Mouse (Mus musculus) forebrain, postnatal 0 days (tissue): ENCODE results near the gene Zfp950. TPM values are rescaled to one million over a fixed set of nuclear protein-coding genes. Genes with fewer than 3 reads are reported as not detected.

Experiments
- ATAC-seq: fragments of 200-750 bp; cut with Nextera tagmentation; 2 replicates; pipeline ENCODE4 v1.8.0; 2017; ENCODE audit warnings: mild to moderate bottlenecking, moderate library complexity
- DNase-seq: peaks from one replicate; pipeline ENCODE4 v3.0.0-alpha.2; 2015
- H3K27ac ChIP-seq: fragments of 300-500 bp; sonication (generic); 2 replicates; pipeline ENCODE4 v1.5.1; 2014; ENCODE audit warnings: low read depth, mild to moderate bottlenecking, antibody characterized with exemption, low read length, moderate library complexity, mixed read lengths
- H3K27me3 ChIP-seq: fragments of 300-500 bp; sonication (generic); 2 replicates; pipeline ENCODE4 v1.6.1; 2014; ENCODE audit warnings: mild to moderate bottlenecking, low read length, mixed read lengths; ENCODE audit not compliant: insufficient read depth
- H3K36me3 ChIP-seq: fragments of 300-500 bp; sonication (generic); 2 replicates; pipeline ENCODE4 v1.6.1; 2014; ENCODE audit warnings: mild to moderate bottlenecking, moderate library complexity; ENCODE audit not compliant: insufficient read depth
- H3K4me1 ChIP-seq: fragments of 300-500 bp; sonication (generic); 2 replicates; pipeline ENCODE4 v1.6.1; 2014; ENCODE audit warnings: antibody characterized with exemption; ENCODE audit not compliant: insufficient read depth
- H3K4me2 ChIP-seq: fragments of 300-500 bp; sonication (generic); 2 replicates; pipeline ENCODE4 v1.6.1; 2014; ENCODE audit warnings: low read depth, mild to moderate bottlenecking, moderate library complexity
- H3K4me3 ChIP-seq: fragments of 300-500 bp; sonication (generic); 2 replicates; pipeline ENCODE4 v1.5.1; 2014; ENCODE audit warnings: low read depth, low read length, mixed read lengths
- H3K9ac ChIP-seq: fragments of 300-500 bp; sonication (generic); 2 replicates; pipeline ENCODE4 v1.6.1; 2014; ENCODE audit warnings: mild to moderate bottlenecking
- H3K9me3 ChIP-seq: fragments of 300-500 bp; sonication (generic); 2 replicates; pipeline ENCODE4 v1.6.1; 2016; ENCODE audit warnings: low read length
- CTCF ChIP-seq: sonication (generic); IDR thresholded peaks from 2 replicates; pipeline ENCODE4 v1.5.1; 2016; ENCODE audit warnings: antibody characterized with exemption, control low read depth, low read depth
- WGBS: fragments of 180-500 bp; shearing (Covaris S2); extraction: QIAGEN DNeasy Blood & Tissue Kit; methylation state at CpG from one replicate; pipeline ENCODE4 v1.1.7; 2014; 5-methylcytosine and 5-hydroxymethylcytosine counted together
- polyA plus RNA-seq: library from polyadenylated mRNA; unstranded; fragments of >200 nt; fragmentation: Nextera tagmentation; extraction: Ambion mirVana; gene quantifications from 2 replicates; pipeline ENCODE4 v1.2.1, GENCODE M21; 2015
- total RNA-seq: library from RNA; depleted of rRNA; stranded (reverse); fragments of >200 nt; gene quantifications from 2 replicates; pipeline ENCODE4 v1.2.3, GENCODE M21; 2014; rRNA removed

Gene Zfp950
- total and polyA plus RNA-seq, 2 experiments from 2014 or later: 18.9 to 41.9 TPM

GRCm38 (mm10) chr19:61039151-61039550 is 101.5 kb downstream of the Zfp950 start:
- Histone ChIP-seq H3K9ac (no peak overlapping the region), H3K36me3 (no peaks in the 10 kb centered on the region), H3K27ac (no peak overlapping the region), H3K4me3 (no peak overlapping the region), H3K27me3 (no peaks in the 10 kb centered on the region), H3K9me3 (no peaks in the 10 kb centered on the region), H3K4me2 (no peak overlapping the region), H3K4me1 (no peaks in the 10 kb centered on the region)
- TF ChIP-seq CTCF: no peak
- DNase-seq: no peak
- no peak for ATAC-seq

- Histone ChIP-seq H3K4me1 (no peaks in the 10 kb centered on the region), H3K4me3 (no peak overlapping the region), H3K9ac (no peak overlapping the region), H3K27me3 (no peaks in the 10 kb centered on the region), H3K36me3 (no peaks in the 10 kb centered on the region), H3K9me3 (no peaks in the 10 kb centered on the region), H3K4me2 (no peak overlapping the region), H3K27ac (no peak overlapping the region)
- TF ChIP-seq CTCF: no peak
- WGBS: 88% methylated on average over 2 of the region's 2 CpGs
- DNase-seq: no peak
- ATAC-seq: no peak
These were observed 109.1 kb downstream of the Zfp950 start for GRCm38 (mm10) chr19:61031570-61031969.

GRCm38 (mm10) chr19:61021939-61022566 is 118.6 kb downstream of the Zfp950 start:
- no peaks in the 10 kb centered on the region for H3K36me3 ChIP-seq
- DNase-seq: no peak
- no peak for ATAC-seq
- no peak overlapping the region for H3K4me3 ChIP-seq
- H3K27me3 ChIP-seq: no peaks in the 10 kb centered on the region
- H3K9me3 ChIP-seq: no peaks in the 10 kb centered on the region
- 94% methylated on average over 3 of the region's 3 CpGs for WGBS
- TF ChIP-seq CTCF: no peak
- no peak overlapping the region for H3K4me2 ChIP-seq
- no peak overlapping the region for H3K9ac ChIP-seq
- H3K4me1 ChIP-seq: no peaks in the 10 kb centered on the region
- H3K27ac ChIP-seq: no peak overlapping the region

GRCm38 (mm10) chr19:61021502-61021901 is 119.1 kb downstream of the Zfp950 start:
- no peaks in the 10 kb centered on the region for H3K27me3 ChIP-seq
- no peaks in the 10 kb centered on the region for H3K9me3 ChIP-seq
- no peak for TF ChIP-seq CTCF
- H3K27ac ChIP-seq: no peak overlapping the region
- ATAC-seq (peak; percentile 66), DNase-seq (peak; percentile 33)
- H3K4me1 ChIP-seq: no peaks in the 10 kb centered on the region
- no peak overlapping the region for H3K4me2 ChIP-seq
- H3K4me3 ChIP-seq: no peak overlapping the region
- no peak overlapping the region for H3K9ac ChIP-seq
- 54% methylated on average over 2 of the region's 2 CpGs for WGBS
- H3K36me3 ChIP-seq: no peaks in the 10 kb centered on the region

- TF ChIP-seq CTCF: no peak
- H3K9me3 ChIP-seq: no peaks in the 10 kb centered on the region
These were observed 123.0 kb downstream of the Zfp950 start for GRCm38 (mm10) chr19:61017477-61018266.

GRCm38 (mm10) chr19:61009266-61009665 is 131.4 kb downstream of the Zfp950 start:
- no peak overlapping the region for H3K4me2 ChIP-seq
- TF ChIP-seq CTCF: no peak
- no peak for DNase-seq
- WGBS: 91% methylated on average over 2 of the region's 2 CpGs
- no peaks in the 10 kb centered on the region for H3K4me1 ChIP-seq
- H3K9me3 ChIP-seq: no peaks in the 10 kb centered on the region
- no peak for ATAC-seq
- H3K4me3 ChIP-seq: no peak overlapping the region
- no peak overlapping the region for H3K9ac ChIP-seq
- no peak overlapping the region for H3K27ac ChIP-seq
- H3K36me3 ChIP-seq: no peaks in the 10 kb centered on the region
- H3K27me3 ChIP-seq: no peaks in the 10 kb centered on the region

More at GRCm38 (mm10) chr19:61017477-61018266, 123.0 kb downstream of the Zfp950 start:
- no peak overlapping the region for H3K9ac ChIP-seq
- H3K27me3 ChIP-seq: no peaks in the 10 kb centered on the region
- no peak overlapping the region for H3K4me2 ChIP-seq
- WGBS: 88% methylated on average over 1 of the region's 1 CpGs
- no peak for ATAC-seq
- H3K27ac ChIP-seq: no peak overlapping the region
- H3K4me3 ChIP-seq: no peak overlapping the region
- no peak for DNase-seq
- H3K36me3 ChIP-seq: no peaks in the 10 kb centered on the region
- H3K4me1 ChIP-seq: no peaks in the 10 kb centered on the region

Other genes starting within 250 kb of the Zfp950 start
- gene Gm7102, start 35.5 kb upstream of the Zfp950 start, total RNA-seq: 0.31 and 1.00 TPM in 2 replicates
- 0.11 TPM in 1 of 2 replicates, not detected in the other for gene Gm7102, start 35.5 kb upstream of the Zfp950 start, polyA plus RNA-seq
- gene Gm6020, start 43.0 kb upstream of the Zfp950 start, total RNA-seq: not detected in 2 replicates
- gene Gm6020, start 43.0 kb upstream of the Zfp950 start, polyA plus RNA-seq: not detected in 2 replicates
- 36.5 and 42.1 TPM in 2 replicates for gene Csf2ra, start 87.6 kb upstream of the Zfp950 start, total RNA-seq
- 20.0 and 35.8 TPM in 2 replicates for gene Csf2ra, start 87.6 kb upstream of the Zfp950 start, polyA plus RNA-seq
- not detected in 2 replicates for gene Gm21060, start 156.2 kb upstream of the Zfp950 start, total RNA-seq
- not detected in 2 replicates for gene Gm21060, start 156.2 kb upstream of the Zfp950 start, polyA plus RNA-seq